Mouse (Mus musculus): ENCODE measurements around the gene Cd4.
A peak's percentile ranks its signal among the peaks of the same experiment; 100 is the strongest.

Gene Cd4

GRCm38 (mm10) chr6:124887986-124888385, at the start of gene Cd4:
Gene Cd4 (minus strand): TSS chr6:124888221.
- no peak for DNase-seq (ENCODE audit: low read depth, low spot score)

- no peak for DNase-seq (ENCODE audit: low read depth, low spot score)
These were observed 49.5 kb upstream of the Cd4 start for GRCm38 (mm10) chr6:124937493-124937892.

GRCm38 (mm10) chr6:124936681-124937080, 48.7 kb upstream of the Cd4 start:
- no peak for DNase-seq (ENCODE audit: low read depth, low spot score)

GRCm38 (mm10) chr6:124934670-124935069, 46.6 kb upstream of the Cd4 start:
- no peak for DNase-seq (ENCODE audit: low read depth, low spot score)

- DNase-seq (ENCODE audit: low read depth, low spot score), result no peak
These were observed 45.1 kb upstream of the Cd4 start for GRCm38 (mm10) chr6:124933127-124933526.

GRCm38 (mm10) chr6:124932314-124932695, 44.3 kb upstream of the Cd4 start:
- DNase-seq (ENCODE audit: low read depth, low spot score), result no peak

- no peak for DNase-seq (ENCODE audit: low read depth, low spot score)
These were observed 43.7 kb upstream of the Cd4 start for GRCm38 (mm10) chr6:124931525-124932313.

- DNase-seq (ENCODE audit: low read depth, low spot score), result peak; percentile 99
These were observed 42.9 kb upstream of the Cd4 start, which contains the start of gene Mlf2 for GRCm38 (mm10) chr6:124930754-124931524. Gene Mlf2 (plus strand): TSS chr6:124931386.

- no peak for DNase-seq (ENCODE audit: low read depth, low spot score)
These were observed 42.2 kb upstream of the Cd4 start for GRCm38 (mm10) chr6:124930231-124930630.

- DNase-seq (ENCODE audit: low read depth, low spot score), result no peak
These were observed 37.9 kb upstream of the Cd4 start for GRCm38 (mm10) chr6:124925941-124926340.

- DNase-seq (ENCODE audit: low read depth, low spot score), result no peak
These were observed 37.3 kb upstream of the Cd4 start for GRCm38 (mm10) chr6:124925173-124925793.

GRCm38 (mm10) chr6:124921539-124921938, 33.5 kb upstream of the Cd4 start:
- DNase-seq (ENCODE audit: low read depth, low spot score), result no peak

- no peak for DNase-seq (ENCODE audit: low read depth, low spot score)
These were observed 32.5 kb upstream of the Cd4 start for GRCm38 (mm10) chr6:124920318-124921085.

GRCm38 (mm10) chr6:124919695-124920317, 31.8 kb upstream of the Cd4 start, which contains the start of gene Ptms:
Gene Ptms (minus strand): TSS chr6:124920103.
- peak; percentile 99 for DNase-seq (ENCODE audit: low read depth, low spot score)

- DNase-seq (ENCODE audit: low read depth, low spot score), result no peak
These were observed 31.0 kb upstream of the Cd4 start for GRCm38 (mm10) chr6:124918890-124919627.

GRCm38 (mm10) chr6:124918331-124918690, 30.3 kb upstream of the Cd4 start:
- DNase-seq (ENCODE audit: low read depth, low spot score), result no peak

GRCm38 (mm10) chr6:124917518-124918330, 29.7 kb upstream of the Cd4 start:
- peak; percentile 91 for DNase-seq (ENCODE audit: low read depth, low spot score)

- no peak for DNase-seq (ENCODE audit: low read depth, low spot score)
These were observed 28.9 kb upstream of the Cd4 start for GRCm38 (mm10) chr6:124916695-124917517.
